Mouse (Mus musculus): ENCODE data around the gene Ghrl.
"Not testable (repeated sequence)": the region's sequence is repeated elsewhere in the genome, so short reads cannot be mapped to it uniquely, and the experiment has no call there.

Ghrl gene

GRCm38 (mm10) chr6:113719878-113720277 is at the start of gene Ghrl:
TSS of gene Ghrl (minus strand) at chr6:113719880.
- DNase-seq (ENCODE audit: low spot score in 2 of 2) = no peak

DNA sequence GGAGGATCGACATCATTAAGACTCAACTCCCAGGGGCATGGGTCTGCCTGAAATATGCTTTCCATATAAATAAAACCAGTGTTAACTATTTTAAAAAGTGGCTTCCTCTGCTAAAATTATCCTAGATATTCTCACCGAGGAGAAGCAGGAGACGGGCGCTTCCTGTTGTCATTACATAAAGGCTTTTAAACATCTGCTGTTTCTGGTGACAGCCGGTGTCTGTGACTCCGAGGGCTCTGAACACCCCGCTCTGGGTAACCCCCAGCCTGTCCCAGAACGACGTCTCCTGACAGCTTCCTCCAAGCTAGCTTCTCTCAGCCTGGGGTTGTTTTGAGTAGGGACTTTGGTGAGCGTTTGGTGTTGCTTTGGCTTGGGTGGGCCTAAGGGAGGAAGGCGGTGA is 49.1 kb upstream of the Ghrl start:
- DNase-seq (ENCODE audit: low spot score in 2 of 2) = peak in 1 of 2 experiments; percentile 53

DNA sequence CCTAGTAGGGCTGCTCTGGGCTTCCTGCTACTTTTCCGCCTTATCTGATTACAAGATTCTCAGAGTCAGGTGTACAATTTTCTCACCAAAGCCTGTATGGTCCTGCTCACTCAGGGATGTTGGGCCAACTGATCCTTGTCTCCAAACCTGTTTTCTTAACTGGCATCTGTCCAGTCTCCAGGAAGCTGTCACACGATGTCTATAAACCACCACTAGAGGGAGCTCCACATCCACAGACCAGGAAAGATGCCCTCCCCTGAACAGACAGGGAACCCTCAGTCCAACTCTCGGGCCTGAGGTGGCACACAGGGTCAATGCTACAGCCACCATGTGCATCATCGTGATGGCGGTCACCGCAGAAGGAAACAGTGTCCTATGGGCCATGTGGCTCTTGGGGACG is 42.0 kb upstream of the Ghrl start:
- DNase-seq (ENCODE audit: low spot score in 2 of 2) = no peak

- DNase-seq (ENCODE audit: low spot score in 2 of 2) = no peak
Observed at GRCm38 (mm10) chr6:113749119-113749685, 29.5 kb upstream of the Ghrl start.

- DNase-seq (ENCODE audit: low spot score in 2 of 2) = no peak
Observed at GRCm38 (mm10) chr6:113748351-113748750, 28.7 kb upstream of the Ghrl start.

DNA sequence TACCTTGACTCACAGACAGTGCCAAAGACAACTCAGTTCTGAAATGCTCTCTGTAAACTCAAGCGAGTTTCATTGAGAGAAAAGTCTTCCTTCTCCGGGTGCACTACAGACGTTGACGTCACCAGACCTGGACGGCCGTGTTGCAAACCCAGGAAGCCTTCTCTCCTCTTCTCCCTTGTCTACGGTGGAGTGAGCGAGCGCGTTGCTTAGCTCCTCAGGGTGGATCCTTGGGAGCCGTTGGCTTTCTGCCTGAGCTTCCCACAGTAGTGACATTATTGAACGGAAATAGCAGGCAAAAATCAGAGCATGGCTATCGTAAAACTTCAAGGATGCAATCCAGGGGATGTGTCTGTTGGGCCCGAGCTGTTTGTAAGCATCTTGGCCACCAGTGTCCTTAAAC is 27.6 kb upstream of the Ghrl start:
- no peak for DNase-seq (ENCODE audit: low spot score in 2 of 2)

DNA sequence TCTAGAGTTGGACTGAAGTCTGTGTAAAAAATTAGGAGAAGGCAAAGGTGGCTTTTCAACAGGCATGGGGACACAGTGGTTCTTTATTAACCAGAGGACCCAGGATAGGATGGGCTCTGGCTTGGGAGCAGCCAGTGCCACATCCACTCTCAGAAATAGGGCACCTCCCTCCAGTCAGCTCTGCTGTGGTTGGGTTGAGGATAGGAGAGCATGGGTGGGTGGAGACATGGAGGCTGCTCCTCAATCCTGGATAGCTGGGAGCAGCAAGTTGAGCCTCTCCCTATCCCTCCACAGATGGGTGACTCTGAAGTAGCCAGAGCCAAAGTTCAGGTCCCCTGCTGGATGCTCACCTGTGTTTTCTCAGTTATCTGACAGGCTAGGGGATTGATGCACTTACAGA is 25.4 kb upstream of the Ghrl start:
- DNase-seq (ENCODE audit: low spot score in 2 of 2) = no peak

DNA sequence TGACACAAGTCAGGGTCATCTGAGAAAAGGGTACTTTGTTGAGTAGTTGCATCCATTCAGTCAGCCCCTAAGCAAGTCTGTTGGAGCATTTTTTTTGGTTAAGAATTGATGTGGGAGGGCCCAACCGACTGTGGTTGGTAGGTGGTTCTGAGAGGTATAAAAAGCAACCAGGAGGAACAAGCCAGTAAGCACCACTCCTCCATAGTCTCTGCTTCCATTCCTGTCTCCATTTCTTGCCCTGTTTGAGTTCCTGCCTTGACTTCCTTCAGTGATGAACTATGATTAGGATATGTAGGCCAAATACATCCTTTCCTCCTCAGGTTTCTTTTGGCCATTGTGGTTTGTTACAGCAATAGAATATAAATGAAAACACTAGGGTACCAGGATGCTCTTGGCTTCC is 23.4 kb upstream of the Ghrl start:
- DNase-seq (ENCODE audit: low spot score in 2 of 2) = no peak

DNA sequence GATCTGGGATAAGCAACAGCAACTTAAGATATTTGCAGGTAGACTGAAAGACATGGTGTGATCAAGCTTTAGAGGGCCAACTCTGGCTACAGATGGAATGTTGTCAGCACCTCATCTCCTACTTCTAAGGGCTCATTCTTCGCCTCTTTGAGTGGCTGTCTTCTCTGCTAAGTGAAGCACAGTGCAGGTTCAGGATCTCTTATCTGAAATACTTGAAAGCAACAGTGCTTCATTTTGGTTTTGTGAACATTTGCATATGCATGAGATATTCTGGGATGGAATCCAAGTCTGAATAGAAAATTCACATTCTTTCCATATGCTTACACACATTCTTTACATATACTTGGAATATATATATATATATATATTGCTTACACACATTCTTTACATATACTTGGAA is 22.6 kb upstream of the Ghrl start:
- DNase-seq (ENCODE audit: low spot score in 2 of 2) = no peak

DNA sequence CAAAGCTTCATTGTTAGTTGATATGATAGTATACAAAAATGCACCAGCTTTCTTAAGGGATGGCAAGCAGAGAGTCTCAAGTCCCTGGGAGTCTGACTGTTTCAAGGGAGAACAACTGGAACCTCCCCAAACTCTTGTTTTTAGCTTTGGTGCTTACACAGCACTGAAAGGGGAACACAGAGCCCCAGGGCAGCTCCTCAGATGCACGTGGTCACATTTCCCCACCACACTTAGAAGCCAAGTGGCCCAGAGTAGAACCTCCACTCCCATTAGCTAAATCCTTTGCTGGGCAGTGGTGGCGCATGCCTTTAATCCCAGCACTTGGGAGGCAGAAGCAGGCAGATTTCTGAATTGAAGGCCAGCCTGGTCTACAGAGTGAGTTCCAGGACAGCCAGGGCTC is 21.7 kb upstream of the Ghrl start:
- DNase-seq (ENCODE audit: low spot score in 2 of 2) = no peak

DNA sequence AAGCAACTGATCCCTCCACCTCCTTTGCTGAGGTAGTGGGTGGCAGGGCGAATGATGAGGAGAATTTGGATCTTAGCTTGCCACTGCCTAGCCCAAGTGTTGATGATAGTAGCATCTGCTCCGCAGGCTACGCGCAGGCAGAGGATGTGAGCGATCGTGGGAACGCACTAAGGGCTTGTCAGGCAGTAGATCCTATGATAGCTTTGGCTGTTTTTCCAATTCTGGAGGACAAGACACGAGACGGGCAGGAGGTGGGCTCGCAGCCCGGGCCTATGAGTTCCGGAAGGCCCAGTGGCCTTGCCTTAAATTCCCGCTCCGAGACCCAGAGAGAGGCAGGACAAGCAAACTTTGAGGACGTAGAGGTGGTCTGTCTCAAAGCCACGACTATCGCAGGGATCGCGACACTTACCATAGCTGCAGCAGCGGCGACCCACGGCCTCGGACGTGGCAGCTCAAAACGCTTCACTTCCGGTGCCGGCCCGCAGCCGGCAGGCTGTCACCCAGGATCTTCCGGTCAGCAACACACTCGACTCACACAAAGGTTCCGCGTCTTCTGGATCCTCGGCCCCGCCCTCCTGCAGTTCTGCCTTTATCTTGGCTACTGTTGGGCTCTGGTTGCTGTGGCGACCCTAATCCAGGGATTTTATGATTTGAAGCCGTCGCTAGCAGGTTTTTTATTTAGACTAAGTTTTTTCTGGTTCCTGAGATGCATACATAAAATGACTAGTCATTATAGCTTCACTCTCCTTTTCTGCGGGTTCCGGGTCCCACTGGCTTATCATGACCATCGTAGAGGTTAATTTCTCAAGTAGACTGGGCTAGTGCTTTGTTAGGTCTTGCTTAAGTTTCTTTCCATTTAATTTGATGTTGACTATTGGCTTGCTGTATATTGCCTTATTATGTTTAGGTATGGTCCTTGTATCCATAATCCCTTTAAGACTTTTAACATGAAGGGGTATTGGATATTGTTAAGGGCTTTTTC is 20.8 kb upstream of the Ghrl start, which contains the start of gene Sec13:
Sec13 (minus strand) TSS at position 508 of the 982 bp plus-strand sequence.
- DNase-seq (ENCODE audit: low spot score in 2 of 2) = peak; percentile 77 to 79

DNA sequence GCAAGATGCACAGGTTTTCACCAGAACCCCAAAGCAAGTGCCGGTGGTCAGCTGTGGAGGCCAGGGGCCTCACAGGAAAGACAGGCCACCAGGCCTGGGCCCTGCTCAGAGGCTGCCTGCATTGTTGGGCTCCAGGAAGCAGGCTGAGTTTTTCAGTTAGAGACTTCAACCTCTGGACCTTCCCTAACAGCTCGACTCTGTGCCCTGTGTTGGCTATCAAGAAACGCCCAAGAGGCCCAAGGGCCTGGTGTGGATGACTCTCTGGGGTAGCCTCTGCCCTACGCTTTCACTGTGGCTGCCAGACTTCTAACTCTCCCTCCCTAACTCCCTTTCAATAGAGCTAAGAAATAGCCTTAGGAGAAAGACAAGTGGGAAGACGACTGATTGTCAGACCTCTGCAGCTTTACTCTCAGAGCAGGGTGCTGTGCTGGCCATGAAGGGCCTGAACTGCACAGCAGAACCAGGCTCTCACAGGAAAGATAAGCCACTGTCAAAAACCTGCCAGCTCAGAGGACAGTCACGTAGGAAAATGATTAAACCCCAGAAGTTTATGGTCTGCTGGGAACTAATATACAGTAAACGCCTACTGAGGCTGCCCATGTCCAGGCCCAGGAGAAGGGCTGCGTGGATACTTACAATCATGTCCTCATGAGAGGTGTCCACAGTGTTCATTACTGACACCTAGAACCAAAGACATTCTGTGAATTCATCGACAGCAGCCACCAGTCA is 17.8 kb upstream of the Ghrl start:
- DNase-seq (ENCODE audit: low spot score in 2 of 2) = no peak

DNA sequence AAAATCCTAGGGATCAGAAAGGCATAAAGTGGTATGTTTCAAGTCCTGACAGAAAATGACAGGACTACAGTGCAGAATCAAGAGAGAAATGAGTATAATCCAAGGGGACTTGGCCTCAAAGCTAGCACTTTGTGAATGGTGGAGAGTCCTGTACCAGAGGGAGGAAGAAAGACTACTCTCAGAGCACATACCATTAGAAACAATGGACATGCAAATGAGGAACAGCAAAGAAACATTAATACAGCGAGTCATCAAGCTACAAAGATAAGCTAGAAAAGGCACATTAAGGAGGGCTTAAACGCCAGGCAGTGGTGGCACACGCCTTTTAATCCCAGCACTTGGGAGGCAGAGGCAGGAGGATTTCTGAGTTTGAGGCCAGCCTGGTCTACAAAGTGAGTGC is 11.6 kb upstream of the Ghrl start:
- DNase-seq (ENCODE audit: low spot score in 2 of 2) = no peak

GRCm38 (mm10) chr6:113728181-113728580 is 8.5 kb upstream of the Ghrl start:
- no peak for DNase-seq (ENCODE audit: low spot score in 2 of 2)

- DNase-seq (ENCODE audit: low spot score in 2 of 2) = no peak
Observed at GRCm38 (mm10) chr6:113721061-113721460, 1.4 kb upstream of the Ghrl start.

GRCm38 (mm10) chr6:113717541-113717940 is 2.1 kb downstream of the Ghrl start:
- DNase-seq (ENCODE audit: low spot score in 2 of 2) = no peak

DNA sequence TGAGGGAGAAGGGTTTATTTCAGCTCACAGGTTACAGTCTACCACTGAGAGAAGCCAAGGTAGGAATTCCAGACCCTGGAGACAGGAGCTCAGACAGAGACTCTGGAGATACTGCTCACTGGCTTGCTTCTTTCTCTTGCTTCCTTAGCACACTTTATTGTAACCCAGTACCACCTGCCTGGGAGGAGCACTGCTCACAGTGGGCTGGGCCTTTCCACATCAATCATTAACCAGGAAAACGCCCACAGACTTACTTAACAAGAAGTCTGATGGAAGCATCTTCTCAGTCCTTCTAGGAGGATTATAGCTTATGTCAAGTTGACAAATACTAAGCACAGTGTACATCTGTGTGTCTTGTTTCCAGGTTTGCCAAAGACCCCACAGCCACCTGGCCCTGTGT is 4.9 kb downstream of the Ghrl start:
- DNase-seq (ENCODE audit: low spot score in 2 of 2) = no peak

- DNase-seq (ENCODE audit: low spot score in 2 of 2) = no peak
Observed at GRCm38 (mm10) chr6:113714276-113714675, 5.4 kb downstream of the Ghrl start.

DNA sequence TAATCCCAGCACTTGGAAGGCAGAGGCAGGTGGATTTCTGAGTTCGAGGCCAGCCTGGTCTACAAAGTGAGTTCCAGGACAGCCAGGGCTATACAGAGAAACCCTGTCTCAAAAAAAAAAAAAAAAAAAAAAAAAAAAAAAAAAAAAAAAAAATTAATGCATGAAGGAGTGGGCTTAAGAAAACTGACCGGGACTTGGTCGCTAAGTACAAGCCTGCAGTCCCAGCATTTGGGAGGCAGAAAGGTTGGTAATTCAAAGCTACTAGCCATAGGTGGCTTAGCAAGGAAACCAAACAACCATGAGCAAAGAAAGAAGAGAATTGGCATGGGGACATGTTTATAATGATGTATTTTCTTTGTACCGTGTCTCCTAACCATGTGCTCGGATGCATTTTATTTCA is 6.3 kb downstream of the Ghrl start:
- not testable (repeated sequence) for DNase-seq (ENCODE audit: low spot score in 2 of 2)

DNA sequence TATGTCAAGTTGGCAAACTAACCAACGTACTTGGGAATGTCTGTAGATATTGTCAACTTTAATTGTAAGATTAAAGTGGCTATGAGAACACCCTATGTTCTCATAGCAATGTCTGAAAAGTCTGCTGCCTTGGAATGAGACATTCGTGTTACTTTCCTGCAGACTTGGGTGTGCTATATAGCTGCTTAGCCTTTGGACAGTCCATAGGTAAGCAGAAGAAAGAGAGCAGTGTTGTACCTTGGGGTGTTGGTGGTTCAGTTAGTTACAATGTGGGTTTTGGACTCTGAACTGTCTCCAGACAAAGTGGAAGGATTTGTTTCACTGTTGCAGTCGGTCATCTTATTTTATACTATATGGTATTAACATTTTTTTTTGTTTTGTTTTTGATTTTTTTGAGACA is 7.0 kb downstream of the Ghrl start:
- DNase-seq (ENCODE audit: low spot score in 2 of 2) = no peak

DNA sequence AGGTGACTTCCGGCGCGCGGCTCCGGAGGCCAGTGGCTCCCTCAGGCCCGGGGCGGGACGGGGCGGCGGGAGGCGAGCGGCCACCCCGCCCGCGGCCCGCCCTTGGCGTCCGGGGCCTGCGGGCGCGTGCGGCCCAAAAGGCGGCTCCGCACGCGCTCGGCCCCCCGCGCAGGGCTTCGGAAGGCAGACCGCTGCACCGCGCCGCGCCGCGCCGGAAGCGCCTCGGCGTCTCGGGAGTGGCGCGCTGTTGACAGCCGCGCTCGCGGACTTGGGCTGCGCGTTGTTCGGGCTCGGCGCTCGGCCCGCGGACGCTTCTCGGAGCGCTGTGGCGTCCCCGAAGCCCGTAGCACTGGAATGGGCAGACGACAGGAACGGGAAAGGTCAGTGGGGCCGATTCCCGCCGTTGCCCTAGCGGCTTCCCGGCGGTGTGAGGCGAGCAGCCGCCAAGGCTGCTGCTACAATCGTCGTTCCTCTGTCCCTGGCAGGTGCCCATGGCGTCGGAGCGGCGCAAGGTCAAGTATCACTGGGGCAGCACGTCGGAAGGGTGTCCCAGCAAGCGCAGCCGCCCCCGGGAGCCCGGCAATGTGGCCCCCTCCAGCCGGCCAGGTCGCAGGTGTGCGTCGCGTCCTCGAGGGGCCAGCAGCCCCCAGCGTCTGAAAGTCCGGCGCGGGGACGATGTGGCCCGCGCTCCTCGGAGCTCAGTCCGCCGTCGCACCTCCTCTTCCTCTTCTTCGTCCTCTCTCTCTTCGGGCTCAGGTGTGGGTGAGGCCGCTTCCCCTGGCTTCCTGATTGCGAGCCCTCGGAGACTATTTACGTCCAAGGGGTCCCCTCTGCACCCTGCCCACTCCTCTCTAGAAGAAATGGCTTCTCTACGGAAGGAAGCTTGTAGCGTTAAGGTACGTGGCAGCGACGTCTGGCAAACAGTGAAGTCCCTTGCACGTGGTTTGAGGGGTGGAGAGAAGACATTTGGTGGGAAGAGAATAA is 22.2 kb downstream of the Ghrl start:
- DNase-seq (ENCODE audit: low spot score in 2 of 2) = no peak

Data from right cerebral cortex, postnatal 36 days (tissue).